Mouse (Mus musculus): Measurements from ENCODE around the gene Cmah.

GRCm38 (mm10) chr13:24521446-24522342 is 194.5 kb downstream of the Cmah start:
- TF ChIP-seq E2F4 (IDR thresholded peaks at IDR 0.05; ENCODE audit: insufficient read depth) (no peak), POLR2AphosphoS2 (IDR thresholded peaks at IDR 0.05; ENCODE audit: insufficient read length, low read depth) (no peak), TCF12 (IDR thresholded peaks at IDR 0.05; ENCODE audit: insufficient read depth, poor library complexity, severe bottlenecking) (no peak)

All from myocyte (in vitro differentiated cells).